Mouse (Mus musculus): Measurements from ENCODE around the gene Mup1.
"Not testable (repeated sequence)": the region's sequence is repeated elsewhere in the genome, so short reads cannot be mapped to it uniquely, and the experiment has no call there.

DNA sequence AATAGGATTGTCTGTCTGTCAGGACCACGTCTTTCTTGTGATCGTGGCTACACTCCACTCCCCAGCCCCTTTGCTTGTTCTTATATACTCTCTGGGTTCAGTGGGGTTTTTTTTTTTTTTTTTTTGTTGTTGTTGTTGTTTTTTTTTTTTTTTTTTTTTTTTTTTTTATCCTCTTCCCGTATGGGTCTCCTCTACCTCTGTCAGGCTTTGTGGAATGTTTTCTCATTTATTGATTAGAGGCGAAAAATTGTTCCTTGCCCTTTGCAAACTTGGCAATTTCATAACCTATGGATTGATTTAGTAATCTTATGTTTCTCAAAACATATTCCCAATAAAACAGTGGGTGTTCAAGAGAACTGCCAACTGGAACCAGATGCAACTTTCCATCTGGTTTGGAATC lies at the start of gene Mup1:
- not testable (repeated sequence) for TF ChIP-seq CTCF (IDR thresholded peaks at IDR 0.05; ENCODE audit: low read depth, low read length); POLR2A (IDR thresholded peaks at IDR 0.05; ENCODE audit: borderline replicate concordance, low read depth, low read length)

Measured in bone marrow macrophage, adult 2 months (primary cell).